Mouse (Mus musculus) heart, embryonic 14.5 days (tissue): ENCODE data around the gene Masp1. TPM values are rescaled to one million over a fixed set of nuclear protein-coding genes. Genes with fewer than 3 reads are reported as not detected.

ENCODE experiments used
- polyA plus RNA-seq: library from polyadenylated mRNA; unstranded; fragments of >200 nt; fragmentation: Nextera tagmentation; extraction: Ambion mirVana; gene quantifications from 2 replicates; pipeline ENCODE4 v1.2.1, GENCODE M21; 2014

Gene Masp1
- polyA plus RNA-seq, 1 experiment from 2014 or later, result 18.0 TPM

Other genes with a start within 250 kb of the Masp1 start
- not detected in 2 replicates for gene Rtp1, start 91.7 kb downstream of the Masp1 start, polyA plus RNA-seq
- gene Rtp4, start 524 bp downstream of the Masp1 start, polyA plus RNA-seq, result 7.8 and 9.5 TPM in 2 replicates